Mouse (Mus musculus) ES-Bruce4 (cell line): ENCODE measurements at regions not wholly inside any gene's neighbourhood (a gene's known extent, or its start where the extent isn't known, plus 50 kb on each side); places are given as distances from the start of the nearest gene placed in this dataset.

Experiments
- CTCF ChIP-seq: IDR thresholded peaks from one replicate; pipeline ENCODE4 v1.8.1; 2011; ENCODE audit warnings: low read depth, low read length
- POLR2A ChIP-seq: IDR thresholded peaks from one replicate; pipeline ENCODE4 v1.8.1; 2011; ENCODE audit warnings: low read length; ENCODE audit not compliant: insufficient read depth

DNA sequence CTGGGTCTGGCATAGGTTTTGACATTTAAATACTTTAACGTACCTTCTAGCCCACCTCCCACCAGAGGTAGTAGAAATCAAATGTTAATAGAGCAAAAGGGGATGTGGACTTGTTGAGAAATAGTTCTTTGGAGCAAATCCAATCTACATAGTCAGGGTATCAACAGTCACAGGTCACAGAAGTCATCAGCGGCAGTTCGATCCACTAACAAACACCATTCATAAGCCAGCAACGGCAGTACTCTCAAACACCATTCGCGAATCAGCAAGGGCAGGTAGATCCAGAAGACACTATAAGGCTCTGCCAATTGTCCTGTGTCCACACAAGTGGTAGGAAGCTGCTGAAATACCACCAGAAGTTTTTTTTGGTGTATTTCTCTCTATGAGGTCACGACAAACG lies 374.3 kb upstream of the Sox9 start:
- TF ChIP-seq POLR2A (no peak), CTCF (no peak)
